17 mouse cellular contexts compared by ENCODE assay signal in the genomic region with DNA sequence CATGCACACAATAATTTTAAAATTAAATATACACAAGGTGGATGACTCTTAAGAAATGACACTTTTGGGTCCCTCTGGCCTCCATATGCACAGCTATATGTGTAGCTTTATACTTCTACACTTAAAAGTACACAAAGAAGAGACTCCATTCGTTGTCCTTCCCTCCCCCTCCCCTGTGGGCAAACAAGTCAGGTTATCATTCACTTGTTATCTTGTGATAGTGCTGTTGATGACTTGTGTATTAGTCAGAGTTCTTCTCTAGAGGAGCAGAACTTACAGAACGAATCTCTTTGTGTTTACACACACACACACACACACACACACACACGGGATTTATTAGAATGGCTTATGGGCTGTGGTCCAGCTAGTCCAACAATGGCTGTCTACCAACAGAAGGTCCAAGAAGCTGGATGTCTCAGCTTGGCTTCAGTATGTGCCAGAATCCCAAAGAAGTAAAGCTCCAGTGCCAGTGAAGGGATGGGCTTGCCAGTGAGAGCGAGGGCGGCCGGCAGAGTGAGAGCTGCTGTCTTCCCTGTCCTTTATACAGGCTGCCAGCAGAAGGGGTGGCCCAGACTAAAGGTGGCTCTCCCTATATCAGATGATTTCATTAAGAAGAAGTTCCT. TPM values are rescaled to one million over a fixed set of nuclear protein-coding genes. Genes with fewer than 3 reads are reported as not detected.
DNase-seq lines count a peak whose midpoint lies in the region; ATAC-seq and TF ChIP-seq lines count a peak whose summit lies in the region.
"Had no signal": no experiment of that assay in that cellular context is flagged by ENCODE, and none has a peak within 500 bp of the region (broad histone marks: within the 10 kb centered on the region; RNA-seq: fewer than 3 reads in every experiment).

No protein-coding gene starts in this region.

- peaks cover 17% of the 10 kb centered on the region for H3K4me1 ChIP-seq in hindbrain, postnatal 0 days (ENCODE audit: insufficient read depth, low read length)
- 0 out of 2 replicates have a peak, but pooled peaks cover 2% of the 10 kb centered on the region for H3K4me1 ChIP-seq in hindbrain, embryonic 11.5 days (replicated peaks; ENCODE audit: control insufficient read depth, insufficient read depth, low read length)

- no peak overlapping the region for H3K4me3 ChIP-seq in hindbrain, postnatal 0 days (ENCODE audit: low read length)
- H3K4me3 ChIP-seq in hindbrain, embryonic 11.5 days (ENCODE audit: low read depth, low read length) = no peak overlapping the region
- H3K4me3 ChIP-seq: embryonic facial prominence, embryonic 15.5 days; heart, embryonic 12.5 days; hindbrain, embryonic 13.5 days; myocyte had no signal

- 31% methylated on average over 6 of the region's 6 CpGs for WGBS in hindbrain, postnatal 0 days
- WGBS in hindbrain, embryonic 11.5 days = 85% methylated on average over 6 of the region's 6 CpGs

- DNase-seq in hindbrain, postnatal 0 days (ENCODE audit: low spot score) = peak; percentile 84
- DNase-seq in hindbrain, embryonic 11.5 days (ENCODE audit: low spot score) = no peak
- DNase-seq in 3T3-L1 (ENCODE audit: low read depth, low spot score) = peak; percentile 46
- DNase-seq in Muller cell, postnatal 12 days (ENCODE audit: inconsistent ontology term) = peak; percentile 83
- peak; percentile 90 to 93 for DNase-seq in cerebellum, postnatal 10 days
- no peak for DNase-seq in retina, postnatal 1 day
- DNase-seq in spleen, postnatal 10 days (ENCODE audit: low spot score in 2 of 2) = no peak
- DNase-seq in kidney, postnatal 4 days = no peak
- DNase-seq: thymus, postnatal 4 days had no signal

- no peaks in the 10 kb centered on the region for H3K36me3 ChIP-seq in hindbrain, postnatal 0 days (ENCODE audit: insufficient read depth, low read length)
- H3K36me3 ChIP-seq in hindbrain, embryonic 11.5 days (ENCODE audit: control insufficient read depth, insufficient read depth, low read length) = no peaks in the 10 kb centered on the region
- H3K36me3 ChIP-seq: embryonic facial prominence, embryonic 15.5 days; heart, embryonic 12.5 days; hindbrain, embryonic 13.5 days had no signal

- H3K9me3 ChIP-seq in hindbrain, postnatal 0 days (ENCODE audit: low read length) = no peaks in the 10 kb centered on the region
- no peaks in the 10 kb centered on the region for H3K9me3 ChIP-seq in hindbrain, embryonic 11.5 days (ENCODE audit: control insufficient read depth, low read length)
- H3K9me3 ChIP-seq: embryonic facial prominence, embryonic 15.5 days; heart, embryonic 12.5 days; hindbrain, embryonic 13.5 days had no signal

- TF ChIP-seq CTCF in hindbrain, postnatal 0 days (IDR thresholded peaks at IDR 0.05; ENCODE audit: low read depth) = no peak

- no peak overlapping the region for H3K9ac ChIP-seq in hindbrain, postnatal 0 days (replicated peaks; ENCODE audit: low read length)
- H3K9ac ChIP-seq in hindbrain, embryonic 11.5 days (ENCODE audit: low read depth, low read length) = no peak overlapping the region
- H3K9ac ChIP-seq: embryonic facial prominence, embryonic 15.5 days; heart, embryonic 12.5 days; hindbrain, embryonic 13.5 days had no signal

- H3K4me2 ChIP-seq in hindbrain, postnatal 0 days (ENCODE audit: low read depth, low read length) = no peak overlapping the region
- no peak overlapping the region for H3K4me2 ChIP-seq in hindbrain, embryonic 11.5 days (replicated peaks; ENCODE audit: low read depth, low read length)
- H3K4me2 ChIP-seq: embryonic facial prominence, embryonic 15.5 days; heart, embryonic 12.5 days; hindbrain, embryonic 13.5 days had no signal

- H3K27ac ChIP-seq in hindbrain, postnatal 0 days = peak overlapping the region; percentile 41; the same call in 1 of the 2 replicates
- no peak overlapping the region for H3K27ac ChIP-seq in hindbrain, embryonic 11.5 days (ENCODE audit: low read depth, low read length)
- H3K27ac ChIP-seq: embryonic facial prominence, embryonic 15.5 days; hindbrain, embryonic 13.5 days had no signal

- peak; percentile 44 for ATAC-seq in hindbrain, postnatal 0 days
- no peak for ATAC-seq in hindbrain, embryonic 11.5 days (ENCODE audit: low FRiP score)
- ATAC-seq: activated CD4-positive, CD25-positive, alpha-beta regulatory T cell, adult 4 months had no signal

- no peaks in the 10 kb centered on the region for H3K27me3 ChIP-seq in hindbrain, postnatal 0 days (ENCODE audit: insufficient read depth, low read length)
- no peaks in the 10 kb centered on the region for H3K27me3 ChIP-seq in hindbrain, embryonic 11.5 days (ENCODE audit: control insufficient read depth, insufficient read depth, low read length)
- H3K27me3 ChIP-seq: embryonic facial prominence, embryonic 15.5 days; heart, embryonic 12.5 days; hindbrain, embryonic 13.5 days had no signal

RNA-seq across cellular contexts. Expression of a gene that starts 4.8 kb away (rescaled TPM):
- 96.7 and 105 TPM in 2 replicates for total RNA-seq in hindbrain, postnatal 0 days (2014; rRNA removed)
- polyA plus RNA-seq in hindbrain, postnatal 0 days (2015; fragmentation: Nextera tagmentation; extraction: Ambion mirVana) = 143 and 145 TPM in 2 replicates
- polyA plus RNA-seq in hindbrain, embryonic 11.5 days (2014; fragmentation: Nextera tagmentation; extraction: Ambion mirVana) = 102 TPM in 2 replicates

RNA-seq across cellular contexts. Expression of a gene that starts 30.4 kb away (rescaled TPM):
- total RNA-seq in hindbrain, postnatal 0 days (2014; rRNA removed) = 19.5 and 20.4 TPM in 2 replicates
- 10.3 and 10.7 TPM in 2 replicates for polyA plus RNA-seq in hindbrain, postnatal 0 days (2015; fragmentation: Nextera tagmentation; extraction: Ambion mirVana)
- 8.1 and 10.3 TPM in 2 replicates for polyA plus RNA-seq in hindbrain, embryonic 11.5 days (2014; fragmentation: Nextera tagmentation; extraction: Ambion mirVana)

RNA-seq across cellular contexts. Expression of a gene that starts 30.7 kb away (rescaled TPM):
- total RNA-seq in hindbrain, postnatal 0 days (2014; rRNA removed) = 50.4 and 63.3 TPM in 2 replicates
- polyA plus RNA-seq in hindbrain, postnatal 0 days (2015; fragmentation: Nextera tagmentation; extraction: Ambion mirVana) = 89.5 and 94.0 TPM in 2 replicates
- 70.2 and 78.5 TPM in 2 replicates for polyA plus RNA-seq in hindbrain, embryonic 11.5 days (2014; fragmentation: Nextera tagmentation; extraction: Ambion mirVana)

RNA-seq across cellular contexts. Expression of a gene that starts 48.6 kb away (rescaled TPM):
- not detected in 2 replicates for total RNA-seq in hindbrain, postnatal 0 days (2014; rRNA removed)
- not detected in 2 replicates for polyA plus RNA-seq in hindbrain, postnatal 0 days (2015; fragmentation: Nextera tagmentation; extraction: Ambion mirVana)
- not detected in 2 replicates for polyA plus RNA-seq in hindbrain, embryonic 11.5 days (2014; fragmentation: Nextera tagmentation; extraction: Ambion mirVana)
- total RNA-seq: layer of hippocampus, adult 18-20 months; liver, adult 2 months had no signal
- polyA plus RNA-seq: activated CD4-positive, CD25-positive, alpha-beta regulatory T cell, adult 4 months; embryonic facial prominence, embryonic 15.5 days; frontal cortex, adult 2 months; heart, embryonic 12.5 days; liver, adult 2 months; myocyte had no signal

RNA-seq across cellular contexts. Expression of a gene that starts 49.8 kb away (rescaled TPM):
- total RNA-seq in hindbrain, postnatal 0 days (2014; rRNA removed) = not detected in 2 replicates
- 0.49 TPM in 1 of 2 replicates, not detected in the other for polyA plus RNA-seq in hindbrain, postnatal 0 days (2015; fragmentation: Nextera tagmentation; extraction: Ambion mirVana)
- not detected in 2 replicates for polyA plus RNA-seq in hindbrain, embryonic 11.5 days (2014; fragmentation: Nextera tagmentation; extraction: Ambion mirVana)
- total RNA-seq: layer of hippocampus, adult 18-20 months; liver, adult 2 months had no signal
- polyA plus RNA-seq: activated CD4-positive, CD25-positive, alpha-beta regulatory T cell, adult 4 months; frontal cortex, adult 2 months; heart, embryonic 12.5 days; liver, adult 2 months; myocyte had no signal

Comparison
In these comparisons a context has a peak if more than half of its experiments do, and no peak if none do; other contexts are left out.
1. DNase-seq: peak in hindbrain, postnatal 0 days (single experiment), 3T3-L1 (single experiment), Muller cell, postnatal 12 days (single experiment) and cerebellum, postnatal 10 days (2 of 2); none in hindbrain, embryonic 11.5 days (single experiment), retina, postnatal 1 day (single experiment), spleen, postnatal 10 days (0 of 2) and kidney, postnatal 4 days (0 of 2).